In genomic region chr5:28123455-28123825, GRCm38 (mm10) we compare ENCODE assay signal across 10 mouse cellular contexts. TPM values are rescaled to one million over a fixed set of nuclear protein-coding genes. Genes with fewer than 3 reads are reported as not detected.
DNase-seq lines count a peak whose midpoint lies in the region; ATAC-seq lines count a peak whose summit lies in the region.
"Had no signal": no experiment of that assay in that cellular context is flagged by ENCODE, and none has a peak within 500 bp of the region (broad histone marks: within the 10 kb centered on the region; RNA-seq: fewer than 3 reads in every experiment).

No protein-coding gene starts in this region.

- no peak overlapping the region for H3K27ac ChIP-seq in heart, embryonic 12.5 days (ENCODE audit: poor library complexity, severe bottlenecking)
- H3K27ac ChIP-seq in embryonic facial prominence, embryonic 12.5 days, result no peak overlapping the region
- H3K27ac ChIP-seq in hindbrain, embryonic 11.5 days (ENCODE audit: low read depth, low read length), result no peak overlapping the region
- H3K27ac ChIP-seq in midbrain, embryonic 12.5 days (replicated peaks), result peak overlapping the region; percentile 79
- H3K27ac ChIP-seq: limb, embryonic 12.5 days had no signal

- H3K9me3 ChIP-seq in heart, embryonic 12.5 days (replicated peaks), result no peaks in the 10 kb centered on the region
- H3K9me3 ChIP-seq in embryonic facial prominence, embryonic 12.5 days, result no peaks in the 10 kb centered on the region
- H3K9me3 ChIP-seq in hindbrain, embryonic 11.5 days (ENCODE audit: control insufficient read depth, low read length), result no peaks in the 10 kb centered on the region
- H3K9me3 ChIP-seq in midbrain, embryonic 12.5 days, result no peaks in the 10 kb centered on the region
- H3K9me3 ChIP-seq: limb, embryonic 12.5 days had no signal

- intact Hi-C loops in heart, postnatal 36 days (cut with DNase I), result loop anchor here (2.0 kb wide), 1 partner anchor 265 kb away; no protein-coding TSS in a partner anchor

- DNase-seq in heart, postnatal 36 days, result no peak
- no peak for DNase-seq in hindbrain, embryonic 11.5 days (ENCODE audit: low spot score)
- DNase-seq in urinary bladder, postnatal 4 days (ENCODE audit: low spot score in 2 of 2), result no peak
- no peak for DNase-seq in spleen, adult 12 weeks (ENCODE audit: low spot score)
- no peak for DNase-seq in urinary bladder, adult 18-20 months (ENCODE audit: low spot score in 2 of 2)

- ATAC-seq in heart, embryonic 12.5 days (ENCODE audit: insufficient number of reproducible peaks, low FRiP score), result no peak
- no peak for ATAC-seq in embryonic facial prominence, embryonic 12.5 days (ENCODE audit: insufficient number of reproducible peaks, insufficient read depth, low FRiP score, low TSS enrichment)
- ATAC-seq in hindbrain, embryonic 11.5 days (ENCODE audit: low FRiP score), result peak; percentile 48; the same call in 1 of the 2 replicates
- no peak; the same call in 1 of the 2 replicates for ATAC-seq in midbrain, embryonic 12.5 days (ENCODE audit: low FRiP score, low read depth)

- no peaks in the 10 kb centered on the region for H3K36me3 ChIP-seq in heart, embryonic 12.5 days
- H3K36me3 ChIP-seq in embryonic facial prominence, embryonic 12.5 days, result no peaks in the 10 kb centered on the region
- no peaks in the 10 kb centered on the region for H3K36me3 ChIP-seq in hindbrain, embryonic 11.5 days (ENCODE audit: control insufficient read depth, insufficient read depth, low read length)
- H3K36me3 ChIP-seq in midbrain, embryonic 12.5 days, result no peaks in the 10 kb centered on the region
- H3K36me3 ChIP-seq: limb, embryonic 12.5 days had no signal

- peak overlapping the region; percentile 18; the same call in 1 of the 2 replicates for H3K4me3 ChIP-seq in heart, embryonic 12.5 days
- H3K4me3 ChIP-seq in embryonic facial prominence, embryonic 12.5 days, result no peak overlapping the region
- 0 out of 2 replicates have a peak overlapping the region, but pooled peaks have one; percentile 1 for H3K4me3 ChIP-seq in hindbrain, embryonic 11.5 days (ENCODE audit: low read depth, low read length)
- peak overlapping the region; percentile 31 for H3K4me3 ChIP-seq in midbrain, embryonic 12.5 days

- peaks cover 93% of the 10 kb centered on the region for H3K27me3 ChIP-seq in heart, embryonic 12.5 days (replicated peaks)
- H3K27me3 ChIP-seq in embryonic facial prominence, embryonic 12.5 days, result peaks cover 93% of the 10 kb centered on the region
- peaks cover 73% of the 10 kb centered on the region for H3K27me3 ChIP-seq in hindbrain, embryonic 11.5 days (ENCODE audit: control insufficient read depth, insufficient read depth, low read length)
- H3K27me3 ChIP-seq in midbrain, embryonic 12.5 days, result peaks cover 97% of the 10 kb centered on the region

- peaks cover 6% of the 10 kb centered on the region for H3K4me1 ChIP-seq in heart, embryonic 12.5 days (replicated peaks)
- H3K4me1 ChIP-seq in embryonic facial prominence, embryonic 12.5 days, result 0 out of 2 replicates have a peak, but pooled peaks cover 6% of the 10 kb centered on the region
- peaks cover 4% of the 10 kb centered on the region; the same call in 1 of the 2 replicates for H3K4me1 ChIP-seq in hindbrain, embryonic 11.5 days (replicated peaks; ENCODE audit: control insufficient read depth, insufficient read depth, low read length)
- H3K4me1 ChIP-seq in midbrain, embryonic 12.5 days, result peaks cover 18% of the 10 kb centered on the region; the same call in 1 of the 2 replicates

- 2% methylated on average over 11 of the region's 11 CpGs for WGBS in heart, embryonic 12.5 days
- WGBS in embryonic facial prominence, embryonic 12.5 days, result under 1% methylated on average over 11 of the region's 11 CpGs
- under 1% methylated on average over 11 of the region's 11 CpGs for WGBS in hindbrain, embryonic 11.5 days
- under 1% methylated on average over 11 of the region's 11 CpGs for WGBS in midbrain, embryonic 12.5 days

- no peak overlapping the region for H3K9ac ChIP-seq in heart, embryonic 12.5 days
- H3K9ac ChIP-seq in embryonic facial prominence, embryonic 12.5 days, result no peak overlapping the region
- H3K9ac ChIP-seq in hindbrain, embryonic 11.5 days (ENCODE audit: low read depth, low read length), result no peak overlapping the region
- H3K9ac ChIP-seq in midbrain, embryonic 12.5 days (replicated peaks), result peak overlapping the region; percentile 16; the same call in 1 of the 2 replicates
- H3K9ac ChIP-seq: limb, embryonic 12.5 days had no signal

- H3K4me2 ChIP-seq in heart, embryonic 12.5 days, result peak overlapping the region; percentile 45
- 0 out of 2 replicates have a peak overlapping the region, but pooled peaks have one; percentile 2 for H3K4me2 ChIP-seq in embryonic facial prominence, embryonic 12.5 days (replicated peaks)
- H3K4me2 ChIP-seq in hindbrain, embryonic 11.5 days (replicated peaks; ENCODE audit: low read depth, low read length), result peak overlapping the region; percentile 22
- peak overlapping the region; percentile 49 for H3K4me2 ChIP-seq in midbrain, embryonic 12.5 days (replicated peaks)
- H3K4me2 ChIP-seq: limb, embryonic 12.5 days had no signal

RNA-seq across cellular contexts. Expression of gene En2, which starts 42.1 kb away (rescaled TPM):
- not detected in 2 replicates for polyA plus RNA-seq in heart, embryonic 12.5 days (2016; fragmentation: Nextera tagmentation; extraction: Ambion mirVana)
- total RNA-seq in heart, postnatal 36 days (2021), result not detected
- not detected in 2 replicates for polyA plus RNA-seq in embryonic facial prominence, embryonic 12.5 days (2016; fragmentation: Nextera tagmentation; extraction: Ambion mirVana)
- 1.1 and 1.2 TPM in 2 replicates for polyA plus RNA-seq in hindbrain, embryonic 11.5 days (2014; fragmentation: Nextera tagmentation; extraction: Ambion mirVana)
- 1.5 and 2.1 TPM in 2 replicates for polyA plus RNA-seq in midbrain, embryonic 12.5 days (2016; fragmentation: Nextera tagmentation; extraction: Ambion mirVana)
- polyA plus RNA-seq: intestine, embryonic 14.5 days; limb, embryonic 12.5 days had no signal

RNA-seq across cellular contexts. Expression of gene Insig1, which starts 52.3 kb away (rescaled TPM):
- 34.3 and 37.8 TPM in 2 replicates for polyA plus RNA-seq in heart, embryonic 12.5 days (2016; fragmentation: Nextera tagmentation; extraction: Ambion mirVana)
- 10 to 100 TPM; 18.8 to 21.2 TPM for total RNA-seq in heart, postnatal 36 days (2021)
- 64.3 and 73.5 TPM in 2 replicates for polyA plus RNA-seq in embryonic facial prominence, embryonic 12.5 days (2016; fragmentation: Nextera tagmentation; extraction: Ambion mirVana)
- polyA plus RNA-seq in hindbrain, embryonic 11.5 days (2014; fragmentation: Nextera tagmentation; extraction: Ambion mirVana), result 118 and 128 TPM in 2 replicates
- polyA plus RNA-seq in midbrain, embryonic 12.5 days (2016; fragmentation: Nextera tagmentation; extraction: Ambion mirVana), result 119 and 141 TPM in 2 replicates
